Mouse (Mus musculus) urinary bladder, adult 18-20 months (tissue): ENCODE data around the gene Ptpa.

Experiments
- DNase-seq, 2 experiments: peaks; one replicate each; pipeline ENCODE4 v3.0.0; 2022; ENCODE audit warnings: low spot score in 2 of 2, mixed read lengths in 2 of 2

The Ptpa gene

GRCm38 (mm10) chr2:30415936-30416648, at the start of gene Ptpa:
Gene Ptpa (plus strand): TSS chr2:30416039.
- peak; percentile 87 to 94 for DNase-seq

GRCm38 (mm10) chr2:30366203-30366602, 49.6 kb upstream of the Ptpa start:
- DNase-seq = no peak

GRCm38 (mm10) chr2:30371544-30371943, 44.3 kb upstream of the Ptpa start:
- DNase-seq = no peak

GRCm38 (mm10) chr2:30372726-30373125, 43.1 kb upstream of the Ptpa start:
- DNase-seq = no peak

- DNase-seq = no peak
Measured at GRCm38 (mm10) chr2:30375893-30376292, 39.9 kb upstream of the Ptpa start.

GRCm38 (mm10) chr2:30377721-30378120, 38.1 kb upstream of the Ptpa start:
- no peak for DNase-seq

- DNase-seq = no peak
Measured at GRCm38 (mm10) chr2:30379307-30379706, 36.5 kb upstream of the Ptpa start.

- DNase-seq = no peak
Measured at GRCm38 (mm10) chr2:30380564-30381376, 35.1 kb upstream of the Ptpa start.

GRCm38 (mm10) chr2:30381377-30381725, 34.5 kb upstream of the Ptpa start:
- no peak for DNase-seq

GRCm38 (mm10) chr2:30384814-30385213, 31.0 kb upstream of the Ptpa start:
- no peak for DNase-seq

GRCm38 (mm10) chr2:30385591-30385990, 30.2 kb upstream of the Ptpa start:
- no peak for DNase-seq

GRCm38 (mm10) chr2:30386913-30387312, 28.9 kb upstream of the Ptpa start:
- DNase-seq = no peak

- DNase-seq = no peak
Measured at GRCm38 (mm10) chr2:30389000-30389399, 26.8 kb upstream of the Ptpa start.

GRCm38 (mm10) chr2:30392114-30392576, 23.7 kb upstream of the Ptpa start, which contains the start of gene Dolpp1:
Gene Dolpp1 (plus strand): TSS chr2:30392254.
- peak; percentile 93 to 94 for DNase-seq

- DNase-seq = peak; percentile 76 to 84
Measured at GRCm38 (mm10) chr2:30392577-30393369, 23.1 kb upstream of the Ptpa start.

GRCm38 (mm10) chr2:30393370-30393656, 22.5 kb upstream of the Ptpa start:
- DNase-seq = no peak

- no peak for DNase-seq
Measured at GRCm38 (mm10) chr2:30395757-30396156, 20.1 kb upstream of the Ptpa start.

- DNase-seq = no peak
Measured at GRCm38 (mm10) chr2:30396246-30396645, 19.6 kb upstream of the Ptpa start.

- no peak for DNase-seq
Measured at GRCm38 (mm10) chr2:30397986-30398512, 17.8 kb upstream of the Ptpa start.

GRCm38 (mm10) chr2:30399191-30400171, 16.4 kb upstream of the Ptpa start:
- DNase-seq = no peak

GRCm38 (mm10) chr2:30401581-30401980, 14.3 kb upstream of the Ptpa start:
- DNase-seq = no peak
